Mouse (Mus musculus) megakaryocyte, embryonic 14.5 days (primary cell): ENCODE results near the gene Tgfbr3.

ENCODE experiments used
- FLI1 ChIP-seq: IDR thresholded peaks from 2 replicates; pipeline ENCODE4 v1.6.1; 2012; ENCODE audit warnings: low read length, inconsistent platforms, mixed read lengths
- GATA1 ChIP-seq: IDR thresholded peaks from 3 replicates; pipeline ENCODE4 v1.6.1; 2012; ENCODE audit warnings: mixed read lengths, low read length, inconsistent platforms, borderline replicate concordance

DNA sequence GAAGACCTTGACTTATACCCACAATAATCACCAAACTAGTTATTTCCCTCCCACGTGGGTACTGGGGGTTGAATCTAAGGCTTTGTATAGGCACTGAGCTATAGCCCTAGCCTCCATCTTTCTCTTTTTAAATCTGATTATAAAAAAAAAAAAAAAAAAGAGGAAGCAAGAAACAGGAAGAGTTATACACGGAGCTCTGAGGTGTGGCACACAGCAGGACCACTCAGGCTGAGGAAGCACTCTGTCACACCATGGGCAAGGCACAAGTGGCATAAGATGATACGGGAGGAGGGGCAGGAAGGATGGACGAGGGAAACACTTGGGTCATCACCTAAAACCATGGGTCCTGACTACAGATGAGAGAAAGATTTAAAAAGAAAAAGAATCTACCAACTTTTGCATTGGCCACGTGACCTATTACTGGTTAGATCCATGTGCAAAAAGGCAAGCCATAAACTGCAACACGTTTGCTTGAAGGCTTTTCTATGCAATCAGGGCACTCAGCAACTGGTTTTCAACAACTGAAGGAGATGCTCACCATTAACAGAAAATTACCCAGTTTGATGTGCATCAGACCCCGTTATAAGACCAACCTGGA, 64.5 kb downstream of the Tgfbr3 start:
- TF ChIP-seq FLI1 (no peak), GATA1 (no peak)
